Mouse (Mus musculus): Measurements from ENCODE around the gene Sirt2. TPM values are rescaled to one million over a fixed set of nuclear protein-coding genes. Genes with fewer than 3 reads are reported as not detected.

The Sirt2 gene
- total RNA-seq, 2 experiments from 2014 or later = 85.1 to 87.0 TPM

- DNase-seq = no peak
- intact Hi-C loops (cut with DNase I) = loop anchor here (5.0 kb wide), 1 partner anchor 151 kb away; the partner anchor contains the start of gene Actn4
Measured at GRCm38 (mm10) chr7:28811640-28812275, 45.2 kb downstream of the Sirt2 start.

- intact Hi-C loops (cut with DNase I) = loop anchor here (5.0 kb wide), 1 partner anchor 150 kb away; the partner anchor contains the start of gene Actn4
- peak in 1 of 2 experiments; percentile 40 for DNase-seq
Measured at GRCm38 (mm10) chr7:28812436-28812835, 45.9 kb downstream of the Sirt2 start.

- peak in 1 of 2 experiments; percentile 24 for DNase-seq
Measured at GRCm38 (mm10) chr7:28812949-28813348, 46.4 kb downstream of the Sirt2 start.

GRCm38 (mm10) chr7:28814306-28815034, 47.9 kb downstream of the Sirt2 start:
- no peak for DNase-seq

More at GRCm38 (mm10) chr7:28812949-28813348, 46.4 kb downstream of the Sirt2 start:
- intact Hi-C loops (cut with DNase I) = loop anchor here (1.0 to 5.0 kb wide), 2 partner anchors 8 to 149 kb away; partner anchors contain the start of gene Actn4

GRCm38 (mm10) chr7:28815230-28815629, 48.7 kb downstream of the Sirt2 start:
- intact Hi-C loops (cut with DNase I) = no loop called here
- DNase-seq = no peak

More at GRCm38 (mm10) chr7:28814306-28815034, 47.9 kb downstream of the Sirt2 start:
- intact Hi-C loops (cut with DNase I) = loop anchor here (5.0 kb wide), 1 partner anchor 148 kb away; the partner anchor contains the start of gene Actn4

GRCm38 (mm10) chr7:28816201-28816600, 49.7 kb downstream of the Sirt2 start:
- intact Hi-C loops (cut with DNase I) = no loop called here
- DNase-seq = peak in 1 of 2 experiments; percentile 31

GRCm38 (mm10) chr7:28816920-28817319, 50.4 kb downstream of the Sirt2 start:
- intact Hi-C loops (cut with DNase I) = no loop called here
- no peak for DNase-seq

GRCm38 (mm10) chr7:28817524-28817923, 51.0 kb downstream of the Sirt2 start:
- intact Hi-C loops (cut with DNase I) = no loop called here
- DNase-seq = no peak

- no peak for DNase-seq
- intact Hi-C loops (cut with DNase I) = no loop called here
Measured at GRCm38 (mm10) chr7:28817957-28818356, 51.4 kb downstream of the Sirt2 start.

GRCm38 (mm10) chr7:28818436-28818835, 51.9 kb downstream of the Sirt2 start:
- DNase-seq = no peak
- intact Hi-C loops (cut with DNase I) = no loop called here

GRCm38 (mm10) chr7:28818861-28819452, 52.4 kb downstream of the Sirt2 start:
- intact Hi-C loops (cut with DNase I) = no loop called here

GRCm38 (mm10) chr7:28819571-28819970, 53.0 kb downstream of the Sirt2 start:
- no peak for DNase-seq
- intact Hi-C loops (cut with DNase I) = no loop called here

More at GRCm38 (mm10) chr7:28818861-28819452, 52.4 kb downstream of the Sirt2 start:
- DNase-seq = no peak

GRCm38 (mm10) chr7:28820358-28821260, 54.1 kb downstream of the Sirt2 start:
- intact Hi-C loops (cut with DNase I) = loop anchor here (1.0 kb wide), 1 partner anchor 7 kb away; no protein-coding TSS in a partner anchor
- peak; percentile 56 to 59 for DNase-seq

- intact Hi-C loops (cut with DNase I) = loop anchor here (1.0 kb wide), 1 partner anchor 8 kb away; no protein-coding TSS in a partner anchor
- peak; percentile 74 for DNase-seq
Measured at GRCm38 (mm10) chr7:28821261-28821831, 54.8 kb downstream of the Sirt2 start.

- intact Hi-C loops (cut with DNase I) = loop anchor here (2.0 kb wide), 1 partner anchor 26 kb away; no protein-coding TSS in a partner anchor
- DNase-seq = no peak
Measured at GRCm38 (mm10) chr7:28822556-28822955, 56.0 kb downstream of the Sirt2 start.

- DNase-seq = no peak
Measured at GRCm38 (mm10) chr7:28822993-28823903, 56.7 kb downstream of the Sirt2 start.

GRCm38 (mm10) chr7:28823932-28824331, 57.4 kb downstream of the Sirt2 start:
- no peak for DNase-seq
- intact Hi-C loops (cut with DNase I) = loop anchor here (2.0 kb wide), 2 partner anchors 15 to 27 kb away; partner anchors contain the start of gene Hnrnpl

More at GRCm38 (mm10) chr7:28822993-28823903, 56.7 kb downstream of the Sirt2 start:
- intact Hi-C loops (cut with DNase I) = loop anchor here (2.0 kb wide), 1 partner anchor 26 kb away; no protein-coding TSS in a partner anchor
